Mouse (Mus musculus): ENCODE data around the gene Hagh.

GRCm38 (mm10) chr17:24796969-24797368 is 43.0 kb upstream of the Hagh start:
- TF ChIP-seq POLR2A (IDR thresholded peaks at IDR 0.05; ENCODE audit: borderline replicate concordance, insufficient read depth, low read length) (no peak), CTCF (IDR thresholded peaks at IDR 0.05; ENCODE audit: borderline replicate concordance, insufficient read depth, low read depth, low read length) (no peak)
